Comparison of ENCODE assay signal across 8 mouse cellular contexts in the genomic region with DNA sequence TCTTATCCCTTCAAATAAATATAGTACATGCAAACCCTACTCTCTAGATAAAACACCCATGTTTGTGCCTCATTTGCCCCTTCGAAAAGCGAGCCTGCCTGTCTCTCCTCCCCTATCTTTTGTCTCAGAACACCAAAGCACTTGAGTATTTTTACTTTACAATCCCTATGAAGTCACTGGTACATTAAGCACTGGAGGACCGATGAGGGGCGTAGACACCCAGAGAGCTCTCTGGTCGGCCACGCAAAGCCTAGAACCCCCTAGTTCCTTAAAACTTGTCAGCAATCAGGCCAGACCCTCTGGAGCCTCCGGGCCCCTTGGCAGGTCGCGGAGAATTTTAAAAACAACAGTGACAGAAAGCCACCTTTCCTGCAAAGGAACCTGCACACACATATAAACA. TPM values are rescaled to one million over a fixed set of nuclear protein-coding genes. Genes with fewer than 3 reads are reported as not detected.
DNase-seq lines count a peak whose midpoint lies in the region; ATAC-seq and TF ChIP-seq lines count a peak whose summit lies in the region.

No protein-coding gene starts in this region.

- H3K4me3 ChIP-seq in heart, embryonic 15.5 days, result peak overlapping the region; percentile 77
- H3K4me3 ChIP-seq in cortical plate, adult 2 months (ENCODE audit: insufficient read depth, low read length), result peak overlapping the region; percentile 85
- peak overlapping the region; percentile 91 for H3K4me3 ChIP-seq in forebrain, embryonic 14.5 days (ENCODE audit: low read depth, low read length)
- 0 out of 2 replicates have a peak overlapping the region, but pooled peaks have one; percentile 12 for H3K4me3 ChIP-seq in limb, embryonic 15.5 days

- peak overlapping the region; percentile 83 for H3K4me2 ChIP-seq in heart, embryonic 15.5 days
- peak overlapping the region; percentile 74 for H3K4me2 ChIP-seq in forebrain, embryonic 14.5 days (ENCODE audit: low read length)
- H3K4me2 ChIP-seq in limb, embryonic 15.5 days, result peak overlapping the region; percentile 79

- H3K27ac ChIP-seq in heart, embryonic 15.5 days, result no peak overlapping the region
- H3K27ac ChIP-seq in cortical plate, adult 2 months (ENCODE audit: insufficient read depth, low read length), result no peak overlapping the region
- peak overlapping the region; percentile 21; the same call in 1 of the 2 replicates for H3K27ac ChIP-seq in forebrain, embryonic 14.5 days (ENCODE audit: low read depth, low read length)
- H3K27ac ChIP-seq in limb, embryonic 15.5 days, result no peak overlapping the region

- TF ChIP-seq CTCF in cortical plate, adult 2 months (IDR thresholded peaks at IDR 0.05; ENCODE audit: extremely low read depth, insufficient read depth, low read length), result no peak

- no peak for DNase-seq in heart, postnatal 14 days
- DNase-seq in forebrain, embryonic 14.5 days (ENCODE audit: low spot score), result peak; percentile 37
- DNase-seq in layer of hippocampus, adult 9-10 months (ENCODE audit: low spot score), result no peak
- no peak for DNase-seq in ovary, postnatal 14 days (ENCODE audit: low spot score)

- H3K4me1 ChIP-seq in heart, embryonic 15.5 days (replicated peaks), result peaks cover 24% of the 10 kb centered on the region
- H3K4me1 ChIP-seq in cortical plate, adult 2 months (ENCODE audit: control insufficient read depth, insufficient read depth, low read length), result peaks cover 6% of the 10 kb centered on the region; the same call in 1 of the 2 replicates
- H3K4me1 ChIP-seq in forebrain, embryonic 14.5 days (ENCODE audit: control insufficient read depth, insufficient read depth, low read length), result peaks cover 15% of the 10 kb centered on the region
- peaks cover 15% of the 10 kb centered on the region for H3K4me1 ChIP-seq in limb, embryonic 15.5 days

- WGBS in heart, embryonic 15.5 days, result 39% methylated on average over 9 of the region's 9 CpGs
- WGBS in forebrain, embryonic 14.5 days, result 13% methylated on average over 9 of the region's 9 CpGs
- 47% methylated on average over 9 of the region's 9 CpGs for WGBS in limb, embryonic 15.5 days

- H3K27me3 ChIP-seq in heart, embryonic 15.5 days, result peaks cover 9% of the 10 kb centered on the region; the same call in 1 of the 2 replicates
- H3K27me3 ChIP-seq in forebrain, embryonic 14.5 days (replicated peaks; ENCODE audit: control insufficient read depth, insufficient read depth, low read length), result no peaks in the 10 kb centered on the region
- 0 out of 2 replicates have a peak, but pooled peaks cover 3% of the 10 kb centered on the region for H3K27me3 ChIP-seq in limb, embryonic 15.5 days

- no peaks in the 10 kb centered on the region for H3K9me3 ChIP-seq in heart, embryonic 15.5 days (replicated peaks)
- no peaks in the 10 kb centered on the region for H3K9me3 ChIP-seq in forebrain, embryonic 14.5 days (replicated peaks; ENCODE audit: control insufficient read depth, low read length)
- no peaks in the 10 kb centered on the region for H3K9me3 ChIP-seq in limb, embryonic 15.5 days

- H3K36me3 ChIP-seq in heart, embryonic 15.5 days, result no peaks in the 10 kb centered on the region
- no peaks in the 10 kb centered on the region for H3K36me3 ChIP-seq in forebrain, embryonic 14.5 days (ENCODE audit: control insufficient read depth, insufficient read depth, low read length)
- no peaks in the 10 kb centered on the region for H3K36me3 ChIP-seq in limb, embryonic 15.5 days

- ATAC-seq in heart, embryonic 15.5 days (replicated peaks; ENCODE audit: insufficient number of reproducible peaks, insufficient read depth, low FRiP score, low read depth), result no peak
- no peak for ATAC-seq in forebrain, embryonic 14.5 days
- ATAC-seq in limb, embryonic 15.5 days (ENCODE audit: insufficient number of reproducible peaks, low FRiP score, low TSS enrichment, low read depth), result no peak
- no peak for ATAC-seq in frontal cortex, adult (ENCODE audit: low TSS enrichment)

- no peak overlapping the region for H3K9ac ChIP-seq in heart, embryonic 15.5 days
- H3K9ac ChIP-seq in forebrain, embryonic 14.5 days (ENCODE audit: low read length), result peak overlapping the region; percentile 97
- no peak overlapping the region for H3K9ac ChIP-seq in limb, embryonic 15.5 days

- no peak for TF ChIP-seq POLR2A in cortical plate, adult 2 months (IDR thresholded peaks at IDR 0.05; ENCODE audit: extremely low read depth, insufficient read depth, low read length)

- intact Hi-C loops in heart, postnatal 14 days (cut with DNase I), result no loop called here

RNA-seq across cellular contexts. Expression of gene Mark1, which starts 1.2 kb away (rescaled TPM):
- polyA plus RNA-seq in heart, embryonic 15.5 days (2015; fragmentation: Nextera tagmentation; extraction: Ambion mirVana), result 1.9 and 2.1 TPM in 2 replicates
- 1 to 10 TPM; 6.6 to 7.0 TPM for total RNA-seq in heart, postnatal 14 days (2021)
- 49.7 and 53.1 TPM in 2 replicates for polyA plus RNA-seq in cortical plate, adult 2 months (2012; rRNA removed)
- 12.1 and 12.9 TPM in 2 replicates for polyA plus RNA-seq in forebrain, embryonic 14.5 days (2014; fragmentation: Nextera tagmentation; extraction: Ambion mirVana)
- 2.4 and 2.9 TPM in 2 replicates for polyA plus RNA-seq in limb, embryonic 15.5 days (2015; fragmentation: Nextera tagmentation; extraction: Ambion mirVana)

Comparison
In these comparisons a context has a peak if more than half of its experiments do, and no peak if none do; other contexts are left out.
1. H3K4me3 ChIP-seq: peak in every context shown above with its lines; median percentile 91 in forebrain, embryonic 14.5 days; 85 in cortical plate, adult 2 months; 77 in heart, embryonic 15.5 days; 12 in limb, embryonic 15.5 days.